Mouse (Mus musculus): ENCODE measurements around the gene Tomm40.
A peak's percentile ranks its signal among the peaks of the same experiment; 100 is the strongest.

The Tomm40 gene

GRCm38 (mm10) chr7:19685374-19685773, 29.9 kb downstream of the Tomm40 start:
- no peak for DNase-seq

GRCm38 (mm10) chr7:19683771-19684201, 31.5 kb downstream of the Tomm40 start:
- DNase-seq, result no peak

- DNase-seq, result no peak
Measured at GRCm38 (mm10) chr7:19682979-19683378, 32.3 kb downstream of the Tomm40 start.

- DNase-seq, result no peak
Measured at GRCm38 (mm10) chr7:19681202-19681694, 34.0 kb downstream of the Tomm40 start, which contains the start of the genes Gm44805 and Apoc4. TSS of gene Gm44805 (minus strand) at chr7:19681423. TSS of gene Apoc4 (minus strand) at chr7:19681479.

- no peak for DNase-seq
Measured at GRCm38 (mm10) chr7:19680702-19681101, 34.5 kb downstream of the Tomm40 start.

GRCm38 (mm10) chr7:19678901-19679300, 36.3 kb downstream of the Tomm40 start:
- DNase-seq, result no peak

GRCm38 (mm10) chr7:19677872-19678271, 37.4 kb downstream of the Tomm40 start, which contains the start of gene Apoc2:
TSS of gene Apoc2 (minus strand) at chr7:19677941.
- no peak for DNase-seq

GRCm38 (mm10) chr7:19676662-19677061, 38.6 kb downstream of the Tomm40 start:
- no peak for DNase-seq

GRCm38 (mm10) chr7:19675824-19676223, 39.4 kb downstream of the Tomm40 start:
- DNase-seq, result no peak

- peak in 1 of 2 experiments; percentile 28 for DNase-seq
Measured at GRCm38 (mm10) chr7:19673083-19673699, 42.0 kb downstream of the Tomm40 start.

GRCm38 (mm10) chr7:19671511-19671910, 43.7 kb downstream of the Tomm40 start:
- DNase-seq, result no peak

- DNase-seq, result peak; percentile 91 to 93
Measured at GRCm38 (mm10) chr7:19668947-19669721, 46.1 kb downstream of the Tomm40 start.

- DNase-seq, result no peak
Measured at GRCm38 (mm10) chr7:19667434-19667833, 47.8 kb downstream of the Tomm40 start.

- no peak for DNase-seq
Measured at GRCm38 (mm10) chr7:19666750-19667149, 48.5 kb downstream of the Tomm40 start.

GRCm38 (mm10) chr7:19664955-19665841, 50.0 kb downstream of the Tomm40 start, which contains the start of gene Clptm1:
TSS of gene Clptm1 (minus strand) at chr7:19665033.
- peak; percentile 97 to 98 for DNase-seq

GRCm38 (mm10) chr7:19664455-19664954, 50.7 kb downstream of the Tomm40 start:
- no peak for DNase-seq

- DNase-seq, result no peak
Measured at GRCm38 (mm10) chr7:19663940-19664339, 51.3 kb downstream of the Tomm40 start.

GRCm38 (mm10) chr7:19652614-19653013, 62.6 kb downstream of the Tomm40 start:
- no peak for DNase-seq

All from lung, adult 18-20 months (tissue).